Mouse (Mus musculus) spleen, postnatal 4 days (tissue): ENCODE data around the gene Plcl2.
A peak's percentile ranks its signal among the peaks of the same experiment; 100 is the strongest.
"Not testable (repeated sequence)": the region's sequence is repeated elsewhere in the genome, so short reads cannot be mapped to it uniquely, and the experiment has no call there.

Source experiments
- DNase-seq, 2 experiments: peaks; one replicate each; pipeline ENCODE4 v3.0.0; 2022; ENCODE audit warnings: low spot score in 2 of 2

Gene Plcl2

GRCm38 (mm10) chr17:50621996-50622395 is 112.8 kb downstream of the Plcl2 start:
- no peak for DNase-seq

- no peak for DNase-seq
Measured at GRCm38 (mm10) chr17:50625584-50625983, 116.4 kb downstream of the Plcl2 start.

GRCm38 (mm10) chr17:50627658-50628057 is 118.5 kb downstream of the Plcl2 start:
- peak in 1 of 2 experiments; percentile 19 for DNase-seq

GRCm38 (mm10) chr17:50628716-50629115 is 119.5 kb downstream of the Plcl2 start:
- no peak for DNase-seq

GRCm38 (mm10) chr17:50630992-50631391 is 121.8 kb downstream of the Plcl2 start:
- not testable (repeated sequence) for DNase-seq

GRCm38 (mm10) chr17:50634008-50634871 is 125.0 kb downstream of the Plcl2 start:
- no peak for DNase-seq

GRCm38 (mm10) chr17:50635961-50636585 is 126.9 kb downstream of the Plcl2 start:
- no peak for DNase-seq

GRCm38 (mm10) chr17:50638791-50639190 is 129.6 kb downstream of the Plcl2 start:
- DNase-seq, result no peak

- DNase-seq, result no peak
Measured at GRCm38 (mm10) chr17:50641076-50641610, 131.9 kb downstream of the Plcl2 start.

GRCm38 (mm10) chr17:50641879-50642278 is 132.7 kb downstream of the Plcl2 start:
- DNase-seq, result no peak

- DNase-seq, result no peak
Measured at GRCm38 (mm10) chr17:50643356-50643755, 134.2 kb downstream of the Plcl2 start.

- peak in 1 of 2 experiments; percentile 50 for DNase-seq
Measured at GRCm38 (mm10) chr17:50643989-50644388, 134.8 kb downstream of the Plcl2 start.

- not testable (repeated sequence) for DNase-seq
Measured at GRCm38 (mm10) chr17:50648141-50648540, 138.9 kb downstream of the Plcl2 start.

- DNase-seq, result no peak
Measured at GRCm38 (mm10) chr17:50648757-50649419, 139.7 kb downstream of the Plcl2 start.

- DNase-seq, result peak in 1 of 2 experiments; percentile 23
Measured at GRCm38 (mm10) chr17:50650535-50651223, 141.5 kb downstream of the Plcl2 start.

- no peak for DNase-seq
Measured at GRCm38 (mm10) chr17:50654741-50655415, 145.7 kb downstream of the Plcl2 start.

- DNase-seq, result peak; percentile 10 to 52
Measured at GRCm38 (mm10) chr17:50655416-50655776, 146.2 kb downstream of the Plcl2 start.

GRCm38 (mm10) chr17:50657321-50657720 is 148.1 kb downstream of the Plcl2 start:
- peak in 1 of 2 experiments; percentile 40 for DNase-seq

- no peak for DNase-seq
Measured at GRCm38 (mm10) chr17:50658901-50659300, 149.7 kb downstream of the Plcl2 start.

- DNase-seq, result no peak
Measured at GRCm38 (mm10) chr17:50667596-50667995, 158.4 kb downstream of the Plcl2 start.

- DNase-seq, result no peak
Measured at GRCm38 (mm10) chr17:50668681-50669208, 159.5 kb downstream of the Plcl2 start.
